Mouse (Mus musculus) urinary bladder, adult 18-20 months (tissue): ENCODE data around the gene Alcam.

Experiments
- DNase-seq, 2 experiments: peaks; one replicate each; pipeline ENCODE4 v3.0.0; 2022; ENCODE audit warnings: low spot score in 2 of 2, mixed read lengths in 2 of 2

Alcam gene

DNA sequence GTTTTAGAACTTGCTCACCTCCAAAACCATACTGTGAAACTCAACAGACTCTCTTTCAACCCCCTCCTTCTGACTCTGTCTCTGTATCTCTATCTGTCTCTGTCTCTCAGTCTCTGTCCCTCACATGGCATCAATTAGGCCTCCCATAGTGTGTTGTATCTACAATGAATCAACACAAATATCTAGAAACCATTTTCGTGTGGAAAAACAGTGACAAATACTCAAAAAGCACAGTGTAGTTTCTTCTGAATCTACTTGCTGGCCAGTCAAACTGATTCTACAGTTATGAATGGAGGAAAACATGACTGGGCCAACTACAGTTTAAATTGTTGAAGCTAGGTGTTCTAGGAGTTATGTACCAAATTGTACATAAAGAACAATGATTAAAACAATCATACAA, 10.8 kb downstream of the Alcam start:
- DNase-seq = no peak

DNA sequence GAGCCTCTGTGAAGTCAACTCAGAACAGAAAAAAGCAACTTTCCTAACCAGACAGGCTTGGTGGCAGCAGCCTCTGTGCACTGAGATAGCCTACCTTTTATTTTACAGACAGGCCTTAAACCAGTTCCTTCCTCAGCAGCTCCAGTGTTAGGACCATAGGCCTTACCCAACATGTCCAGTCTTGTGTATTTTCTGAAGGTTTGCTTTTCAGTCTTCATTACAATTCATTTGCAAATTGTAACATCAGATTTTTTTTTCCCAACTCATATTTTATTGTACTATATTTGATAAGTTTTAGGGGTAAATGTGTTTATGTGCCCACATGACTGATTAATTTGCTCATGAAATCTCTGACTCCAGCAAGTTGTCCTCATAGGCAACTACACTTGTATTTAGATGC, 14.3 kb downstream of the Alcam start:
- DNase-seq = no peak

DNA sequence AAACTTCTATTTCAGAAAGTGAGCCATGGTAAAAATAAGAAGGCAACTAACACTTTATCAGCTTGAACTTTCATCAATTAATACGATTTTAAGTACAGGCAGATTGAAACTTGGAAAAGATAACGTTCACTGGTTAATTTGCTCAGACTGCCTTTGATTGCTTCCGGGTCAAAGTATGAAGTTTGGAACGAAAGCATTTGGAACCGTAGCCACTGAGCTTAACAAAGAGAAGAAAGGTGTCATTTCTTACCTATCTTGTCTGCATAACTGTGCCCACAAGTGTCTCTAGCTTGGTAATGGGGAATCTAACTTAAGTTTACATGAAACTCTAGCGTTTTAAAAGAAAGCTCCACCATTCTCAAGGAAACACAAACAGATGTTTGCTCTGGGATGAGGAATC, 14.9 kb downstream of the Alcam start:
- DNase-seq = no peak

DNA sequence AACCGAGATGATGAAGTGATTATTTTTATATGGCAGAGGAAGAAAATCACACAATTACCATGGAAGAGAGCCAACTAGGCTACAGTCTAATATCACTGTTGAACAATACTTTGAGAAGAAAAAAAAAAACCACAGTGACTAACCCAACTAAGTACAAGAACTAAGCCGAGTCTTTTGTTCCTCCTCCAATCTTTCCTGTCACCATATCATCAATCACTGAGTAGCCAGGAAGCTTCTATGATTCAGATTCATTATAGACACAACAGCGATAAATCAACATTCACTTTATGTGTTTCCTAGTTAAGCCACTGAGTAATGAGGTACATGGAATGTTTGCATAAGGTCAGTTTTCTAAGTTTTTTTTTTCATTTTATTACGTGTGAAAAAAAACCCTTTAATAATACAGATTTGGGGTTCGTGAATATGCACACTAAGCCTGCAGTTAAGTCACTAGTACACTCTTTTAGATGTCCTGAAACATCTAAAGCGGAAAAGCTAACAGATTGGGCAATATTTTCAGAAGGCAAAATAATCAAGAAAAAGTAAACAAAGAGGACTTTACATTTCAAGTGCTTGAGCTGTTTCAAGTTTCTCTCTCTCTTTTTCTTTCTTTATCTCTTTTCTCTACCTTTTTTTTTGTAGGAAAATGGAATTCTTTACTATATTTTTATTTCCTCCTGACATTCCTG, 15.5 kb downstream of the Alcam start:
- DNase-seq = no peak

DNA sequence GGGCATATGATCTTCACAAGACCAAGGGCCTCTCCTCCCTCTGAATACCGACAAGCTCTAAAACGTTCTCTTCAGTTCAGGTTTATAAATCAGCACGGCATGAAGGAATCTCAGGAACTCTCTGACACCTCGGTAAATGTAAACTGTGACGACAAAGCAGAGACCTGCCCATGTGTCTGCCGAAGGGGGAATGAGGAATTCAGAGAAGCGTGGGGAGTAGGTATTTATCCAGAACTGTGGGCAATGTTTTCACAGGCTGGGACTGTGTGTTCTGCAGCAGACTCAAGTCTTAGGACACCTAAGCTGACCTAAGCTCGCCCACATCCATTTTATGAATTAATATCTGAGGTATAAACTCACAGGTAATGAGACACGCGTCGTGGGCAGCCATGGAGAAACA, 20.7 kb downstream of the Alcam start:
- DNase-seq = no peak

DNA sequence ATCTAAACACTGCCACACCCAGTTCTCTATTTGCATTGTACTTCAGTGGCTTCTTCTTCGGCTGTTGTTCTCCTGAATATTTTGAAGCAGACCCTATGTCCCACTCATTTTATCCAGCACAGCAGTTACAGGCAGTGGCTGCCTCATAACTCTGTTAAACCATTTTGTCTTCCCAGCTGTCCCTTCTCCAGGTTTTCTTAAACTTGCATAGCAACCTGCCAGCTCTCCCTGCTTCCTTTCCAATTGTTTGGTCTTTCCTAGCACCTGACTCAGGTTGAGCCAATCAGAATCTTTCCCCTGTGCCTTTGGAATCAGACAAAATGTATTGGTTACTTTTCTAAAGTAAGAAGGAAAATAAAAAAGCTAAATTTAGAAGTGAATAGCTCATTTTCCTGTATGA, 21.8 kb downstream of the Alcam start:
- DNase-seq = no peak

DNA sequence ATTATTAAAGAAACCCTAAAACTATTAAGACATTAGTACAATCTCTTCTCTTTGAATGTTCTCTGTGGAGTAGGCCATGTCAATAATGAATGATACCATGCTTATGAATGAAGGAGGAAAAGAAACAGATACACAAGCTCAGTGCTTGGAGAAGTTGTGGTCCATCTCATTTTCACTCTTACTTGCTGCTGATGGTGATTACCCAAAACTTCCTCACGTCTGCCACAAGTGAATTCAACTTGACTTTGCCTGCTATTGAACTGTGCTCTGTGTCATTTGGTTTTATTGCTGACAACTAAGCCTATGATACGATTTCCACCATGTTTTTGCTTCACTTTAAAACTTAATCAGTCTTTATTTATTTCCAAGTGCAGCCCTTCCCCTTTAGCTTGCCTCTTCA, 22.3 kb downstream of the Alcam start:
- no peak for DNase-seq

DNA sequence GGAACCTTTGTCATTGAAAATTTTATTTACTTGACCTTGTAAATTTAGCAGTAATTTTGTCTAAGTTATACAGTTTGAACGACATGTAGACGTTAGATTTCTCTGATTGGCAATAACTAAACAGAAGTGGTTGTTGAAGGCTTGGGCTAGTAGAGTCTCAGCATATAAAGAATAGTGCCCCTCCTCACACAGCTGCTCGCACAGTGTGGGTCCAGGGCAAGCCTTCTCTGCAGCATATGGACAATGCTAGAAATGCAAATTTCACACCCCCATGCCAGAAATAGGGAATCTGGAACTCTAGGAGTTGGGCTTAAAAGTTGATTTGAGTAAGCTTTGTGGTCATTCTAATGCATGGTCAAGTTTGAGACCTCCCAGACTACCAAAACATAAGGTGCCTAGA, 23.8 kb downstream of the Alcam start:
- DNase-seq = no peak

DNA sequence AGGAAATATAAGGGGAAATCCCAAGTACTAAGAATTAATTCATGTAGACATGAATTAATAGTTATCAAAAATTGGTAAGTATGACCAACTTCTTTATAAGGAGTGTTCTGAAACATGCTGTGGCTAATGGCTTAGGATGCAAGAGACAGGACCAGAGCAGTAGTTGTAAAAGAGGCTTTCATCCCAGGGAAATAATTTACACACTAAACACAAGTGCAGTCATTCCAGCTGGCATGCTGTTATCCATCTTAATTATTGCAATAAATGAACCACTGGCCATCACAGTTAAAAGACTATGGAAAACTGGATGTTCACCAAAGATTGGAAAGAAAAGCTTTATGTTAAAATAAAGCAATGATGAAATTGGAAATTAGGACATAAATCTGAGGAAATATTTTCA, 24.2 kb downstream of the Alcam start:
- DNase-seq = no peak

DNA sequence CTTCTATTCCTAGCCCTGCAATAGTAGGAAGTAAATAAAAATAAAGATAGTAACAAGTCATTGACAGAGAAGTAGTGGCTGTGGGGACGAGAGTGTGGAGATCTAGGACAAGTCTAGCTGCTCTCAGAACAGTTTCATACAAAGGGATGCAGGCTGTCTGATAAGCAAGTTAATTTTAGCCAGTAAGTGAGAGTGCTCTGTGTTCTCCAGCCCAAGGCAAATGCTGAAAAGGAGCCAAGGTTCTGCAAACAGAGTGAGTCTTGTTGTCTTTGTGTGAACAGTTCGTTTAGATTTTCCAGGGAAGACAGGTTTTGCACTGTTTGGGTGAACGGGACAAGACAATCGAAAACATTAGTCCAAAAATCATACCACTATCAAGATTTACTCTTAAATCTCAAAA, 25.4 kb downstream of the Alcam start:
- no peak for DNase-seq

DNA sequence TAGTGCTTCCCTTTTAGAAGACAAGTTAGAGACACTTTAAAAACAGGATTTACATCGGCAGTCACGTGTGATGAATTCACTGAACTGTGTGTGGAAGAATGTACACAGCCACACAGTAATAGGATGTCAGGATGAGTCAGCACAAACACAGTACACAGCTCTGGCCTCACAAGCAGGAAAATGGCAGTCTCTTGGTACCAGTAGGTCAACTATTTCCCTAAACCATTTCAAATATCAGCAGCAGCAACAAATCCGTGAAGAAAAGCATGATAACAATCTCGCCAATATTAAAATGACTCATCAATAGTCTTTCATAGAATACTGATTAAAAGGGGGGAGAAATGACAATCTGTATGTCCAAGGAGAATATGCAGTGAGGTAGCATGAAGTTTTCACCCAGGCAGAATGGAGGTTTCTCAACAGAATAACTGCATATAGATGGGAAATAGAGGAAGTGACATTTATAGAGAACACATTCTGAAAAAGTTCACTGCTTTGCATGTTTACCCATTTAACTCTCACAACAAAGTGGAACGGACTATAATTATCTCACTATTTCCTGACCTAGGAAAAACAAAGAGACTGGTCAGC, 35.2 kb downstream of the Alcam start:
- no peak for DNase-seq

DNA sequence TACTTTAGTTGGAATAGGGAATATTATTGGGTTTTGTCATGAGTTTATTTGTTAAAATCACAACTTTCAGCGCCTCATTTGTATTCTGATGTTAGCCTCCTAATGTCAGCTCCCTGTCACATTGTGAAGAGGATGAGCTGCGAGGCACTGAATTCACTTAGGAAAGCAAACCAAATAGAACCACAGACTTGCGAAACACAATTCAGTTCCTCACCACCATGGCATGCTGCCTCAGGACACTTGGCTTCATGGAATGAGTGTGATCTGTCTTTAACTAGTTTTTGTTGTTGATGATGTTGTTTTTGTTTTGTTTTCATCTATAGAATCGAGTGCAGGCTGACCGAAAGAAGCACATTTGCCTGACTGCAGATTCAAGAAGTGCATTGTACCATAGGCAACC, 35.9 kb downstream of the Alcam start:
- DNase-seq = no peak

DNA sequence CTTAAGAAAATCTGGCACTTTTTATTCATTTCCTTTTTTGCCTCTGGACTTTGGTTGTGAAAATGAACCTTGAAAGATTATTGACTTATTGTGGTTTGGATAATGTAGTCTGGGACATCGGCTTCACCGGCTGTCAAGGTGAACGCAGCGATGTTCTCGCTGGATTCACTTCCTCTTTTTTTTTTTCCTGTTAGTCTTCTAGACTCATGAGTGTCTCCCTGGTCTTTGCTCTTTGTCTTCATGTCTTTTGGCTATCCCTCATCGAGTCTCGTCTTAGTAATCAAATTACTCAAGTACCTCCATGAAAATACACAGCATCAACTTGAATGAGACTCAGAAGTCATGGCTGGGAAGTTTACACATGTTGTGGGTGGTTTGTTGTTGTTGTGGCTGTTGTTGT, 36.7 kb downstream of the Alcam start:
- no peak for DNase-seq

DNA sequence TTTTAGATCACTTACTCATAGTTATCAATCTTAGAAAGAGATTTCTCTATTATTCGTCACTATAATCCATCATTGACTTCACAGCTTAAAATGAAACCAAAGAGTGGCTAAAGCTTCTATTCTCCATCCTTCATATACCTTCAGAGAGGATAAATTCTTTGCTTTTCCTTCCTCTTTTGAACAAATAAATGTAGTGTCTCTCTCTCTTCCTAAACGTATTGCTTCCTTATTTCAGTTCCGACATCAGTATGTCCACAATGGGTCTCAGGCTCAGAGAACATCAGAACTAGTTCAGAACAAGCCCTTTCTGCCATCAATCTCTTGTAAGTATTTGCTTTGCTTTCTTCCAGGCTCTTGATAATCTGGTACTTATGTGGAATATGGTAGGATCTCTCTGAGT, 40.2 kb downstream of the Alcam start:
- no peak for DNase-seq

DNA sequence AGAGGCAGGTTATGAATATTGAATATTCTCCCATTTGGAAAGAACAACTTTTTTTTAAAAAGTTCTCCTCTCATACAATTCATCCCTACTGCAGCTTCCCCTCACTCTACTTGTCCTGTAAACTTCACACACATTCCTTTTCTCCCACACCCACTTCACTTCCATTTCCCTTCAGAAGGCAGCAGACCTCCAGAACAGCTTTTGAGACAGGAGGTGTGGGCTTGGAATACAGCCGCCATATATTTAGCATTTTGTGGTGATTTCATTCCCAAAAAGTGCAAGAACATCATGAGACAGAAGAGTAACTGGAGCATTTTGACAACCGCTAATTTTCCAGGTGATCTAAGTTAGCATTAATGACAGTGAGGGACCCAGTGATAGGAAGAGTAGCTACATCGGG, 47.8 kb downstream of the Alcam start:
- no peak for DNase-seq

DNA sequence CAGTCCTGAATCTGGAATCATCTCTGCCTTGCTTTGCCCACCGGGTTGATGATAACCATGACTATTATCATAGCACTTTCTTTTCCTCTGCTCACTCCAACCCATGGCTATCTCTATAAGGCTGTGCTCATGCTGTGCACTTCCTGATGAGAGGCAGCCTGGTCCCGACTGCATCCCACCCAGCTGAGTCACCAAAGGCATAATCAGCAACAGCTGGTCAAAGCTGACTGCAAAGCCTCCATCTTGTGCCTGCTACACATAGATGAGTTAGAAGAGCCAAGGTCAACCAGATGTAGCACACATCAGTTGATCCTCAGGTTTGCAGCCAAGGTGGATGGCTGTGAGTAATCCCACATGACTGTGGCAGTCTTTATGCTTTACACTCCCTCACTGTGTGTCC, 48.6 kb downstream of the Alcam start:
- DNase-seq = no peak

DNA sequence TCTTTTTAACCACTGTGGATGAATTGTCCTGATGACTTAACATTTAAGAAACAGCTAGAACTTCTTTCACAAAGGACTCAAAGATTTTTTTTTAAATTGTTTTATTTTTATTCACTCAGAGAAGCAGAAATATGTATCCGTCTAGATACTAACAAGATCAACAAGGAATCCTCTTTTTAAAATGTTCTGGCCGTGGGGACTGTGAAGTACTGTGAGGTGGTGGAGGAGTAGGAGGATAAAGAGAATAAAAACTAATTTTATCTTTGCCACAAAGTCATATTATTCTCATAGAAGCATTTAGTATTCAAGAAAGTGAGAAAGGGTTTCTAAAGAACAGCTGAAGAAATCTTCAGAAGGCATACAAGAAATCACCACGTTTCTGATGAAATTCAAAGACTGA, 54.8 kb downstream of the Alcam start:
- DNase-seq = no peak

DNA sequence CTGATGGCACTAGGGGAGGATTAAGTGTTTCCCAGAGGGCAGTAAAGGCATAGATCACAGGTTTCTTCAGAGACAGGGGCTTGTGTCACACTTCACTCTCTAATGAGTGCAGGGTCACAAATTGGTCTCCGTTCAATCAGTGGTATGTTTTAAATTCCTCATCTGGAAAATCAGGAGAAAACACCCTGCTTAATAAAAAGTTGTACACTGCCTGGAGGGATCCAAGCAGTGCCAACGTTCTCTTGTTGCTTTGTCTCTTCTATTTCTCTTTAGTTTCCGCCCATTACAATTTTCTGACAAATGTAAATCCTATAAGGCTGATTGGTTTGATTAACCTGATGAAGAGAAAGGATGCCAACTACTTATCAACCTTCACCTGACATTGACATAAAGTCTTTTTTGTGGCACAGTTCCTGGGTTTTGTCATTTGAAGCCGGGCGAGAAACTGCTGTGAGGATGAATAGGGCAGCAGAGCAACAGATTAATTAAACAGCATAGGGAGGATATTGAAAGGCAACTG, 67.0 kb downstream of the Alcam start:
- no peak for DNase-seq

DNA sequence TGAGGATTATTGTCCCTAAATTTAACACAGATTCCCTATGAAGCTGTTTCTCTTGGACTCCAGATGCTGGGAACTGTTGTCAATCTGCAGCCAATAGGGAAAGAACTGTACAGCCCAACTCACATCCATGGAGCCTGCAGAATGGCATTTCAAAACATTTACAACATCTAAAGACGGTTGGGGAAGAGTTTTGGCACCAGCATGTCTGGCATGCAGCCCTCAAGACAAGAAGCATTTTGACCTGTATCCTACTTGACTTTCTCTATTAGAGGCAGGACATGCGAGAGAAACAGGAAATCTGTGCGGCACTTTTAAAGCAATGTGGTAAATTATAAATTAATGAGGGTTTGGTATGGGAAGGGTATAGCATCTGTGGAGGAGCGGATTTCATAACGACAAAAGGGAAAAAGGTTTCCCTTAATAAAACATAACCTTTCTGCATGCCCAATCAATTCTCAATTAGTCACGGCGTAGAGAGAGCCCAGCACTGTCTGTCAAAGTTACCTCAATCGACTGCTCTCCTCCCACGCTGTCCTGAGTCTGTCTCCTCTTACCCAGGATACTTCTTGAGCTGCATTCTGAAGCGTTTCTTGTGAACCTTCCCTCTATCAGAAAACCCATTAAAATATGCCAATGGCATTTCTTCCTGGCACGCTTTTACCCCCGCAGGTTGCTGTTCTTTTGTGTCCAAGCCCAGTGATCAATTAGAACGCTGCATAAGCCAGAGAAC, 70.3 kb downstream of the Alcam start:
- DNase-seq = no peak

DNA sequence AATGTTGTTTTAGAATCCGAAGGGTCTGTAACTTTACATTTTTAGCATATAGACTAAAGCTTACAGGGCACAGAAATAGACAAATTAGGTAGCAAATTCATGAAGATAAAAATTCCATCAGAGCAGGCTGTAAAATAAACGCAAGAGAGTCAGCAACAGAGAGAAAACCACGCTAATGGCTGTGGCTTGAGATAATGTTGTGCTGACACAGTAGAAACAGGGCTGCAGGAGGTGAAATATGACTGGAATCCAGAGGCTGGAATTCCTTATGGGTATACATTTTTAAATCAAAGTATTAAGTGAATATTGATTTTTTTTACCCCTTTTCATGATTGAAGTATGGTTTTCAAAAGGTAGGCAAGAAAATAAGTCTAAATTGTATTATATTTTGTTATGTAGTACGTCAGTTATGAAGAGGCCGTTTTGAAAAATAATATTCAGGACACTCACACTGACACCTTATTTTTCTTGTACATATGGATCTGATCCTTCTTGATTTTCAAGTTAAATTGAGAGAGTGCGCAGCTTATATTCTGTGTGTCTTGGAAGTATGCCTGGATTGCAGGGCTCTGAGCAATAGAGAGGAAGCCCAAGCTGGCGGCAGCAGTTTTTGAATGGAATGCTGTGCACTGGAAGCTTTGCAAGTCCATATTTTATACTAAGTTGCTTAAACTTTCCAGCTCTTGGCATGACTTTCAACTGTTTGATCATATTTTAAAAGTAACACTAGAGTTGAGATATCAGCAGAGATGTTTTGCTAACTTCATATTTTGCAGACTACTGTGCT, 74.9 kb downstream of the Alcam start:
- no peak for DNase-seq

DNA sequence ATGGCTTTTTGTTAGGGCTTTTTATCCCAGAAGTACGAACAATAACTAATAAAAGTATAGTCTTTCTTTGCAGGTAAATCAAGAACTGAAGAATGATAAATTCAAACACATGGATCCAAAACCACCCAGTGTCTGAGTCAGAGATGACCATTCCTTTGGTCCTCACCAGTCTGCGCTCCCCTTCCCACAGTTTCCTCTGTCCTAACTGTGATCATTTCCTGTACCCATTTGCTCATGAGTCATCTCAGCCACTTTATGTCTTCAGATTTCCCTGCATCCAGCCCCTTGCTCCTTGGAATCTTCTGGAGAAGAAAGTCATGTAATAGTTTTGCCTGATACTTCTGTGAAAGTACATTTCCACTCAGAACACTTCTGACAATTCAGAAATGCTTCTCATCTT, 77.0 kb downstream of the Alcam start:
- DNase-seq = no peak

DNA sequence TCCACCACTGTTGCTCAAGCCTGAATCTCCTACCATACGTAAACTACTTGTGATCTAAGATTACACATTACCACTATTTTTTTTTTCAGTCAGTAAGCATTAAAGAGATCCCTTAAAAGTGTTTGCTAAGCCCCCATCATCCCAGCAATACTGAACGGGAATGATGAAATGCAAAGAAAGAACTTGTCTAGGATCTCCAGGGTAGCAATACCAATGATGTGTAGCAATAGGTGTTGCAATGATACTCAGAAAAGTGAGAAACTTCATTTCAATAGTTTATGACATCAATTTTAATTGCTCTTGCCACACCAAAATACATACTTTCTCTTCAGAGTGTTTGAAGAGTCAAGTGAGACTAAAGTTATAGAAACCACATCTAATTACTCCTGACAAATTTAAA, 81.9 kb downstream of the Alcam start:
- DNase-seq = no peak
